Mouse (Mus musculus): ENCODE results near the gene Olfr344.

DNA sequence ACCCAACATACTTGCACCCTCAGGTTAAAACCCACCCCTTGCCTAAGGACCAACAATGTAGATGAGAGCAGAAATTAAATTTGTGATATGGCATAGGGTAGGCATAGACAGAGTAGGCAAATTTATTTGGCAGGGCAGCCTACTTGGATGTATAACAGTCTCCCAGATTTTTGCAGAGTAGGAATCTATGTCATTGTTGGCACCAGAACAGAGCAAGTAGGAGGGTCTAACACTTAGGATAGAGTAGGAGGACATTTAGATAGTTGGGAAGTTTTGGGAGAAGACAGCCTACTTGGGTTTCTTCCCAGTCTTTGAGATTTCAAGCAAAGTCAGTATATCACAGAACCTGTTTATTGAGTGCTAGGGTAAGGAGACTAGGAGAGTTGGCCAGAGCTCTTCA is 1.3 kb upstream of the Olfr344 start:
- TF ChIP-seq CTCF (IDR thresholded peaks at IDR 0.05) (no peak), EP300 (IDR thresholded peaks at IDR 0.05) (no peak)

Data from lung, postnatal 0 days (tissue).